Mouse (Mus musculus) cerebellum, adult 9-10 months (tissue): Measurements from ENCODE around the gene Wap.
"Not testable (repeated sequence)": the region's sequence is repeated elsewhere in the genome, so short reads cannot be mapped to it uniquely, and the experiment has no call there.

Experiments
- DNase-seq: peaks from one replicate; pipeline ENCODE4 v3.0.0; 2022

The Wap gene

GRCm38 (mm10) chr11:6638537-6638936, at the start of gene Wap:
TSS of gene Wap (minus strand) at chr11:6638637.
- DNase-seq = no peak

- no peak for DNase-seq
Observed at GRCm38 (mm10) chr11:6684741-6685140, 46.3 kb upstream of the Wap start.

GRCm38 (mm10) chr11:6680397-6680818, 42.0 kb upstream of the Wap start:
- DNase-seq = no peak

- DNase-seq = no peak
Observed at GRCm38 (mm10) chr11:6679694-6680396, 41.4 kb upstream of the Wap start.

- DNase-seq = peak; percentile 31
Observed at GRCm38 (mm10) chr11:6677530-6677929, 39.1 kb upstream of the Wap start.

GRCm38 (mm10) chr11:6676641-6677040, 38.2 kb upstream of the Wap start:
- no peak for DNase-seq

GRCm38 (mm10) chr11:6675402-6675801, 37.0 kb upstream of the Wap start:
- DNase-seq = no peak

- no peak for DNase-seq
Observed at GRCm38 (mm10) chr11:6674701-6675100, 36.3 kb upstream of the Wap start.

GRCm38 (mm10) chr11:6670826-6671225, 32.4 kb upstream of the Wap start:
- no peak for DNase-seq

GRCm38 (mm10) chr11:6670044-6670443, 31.6 kb upstream of the Wap start:
- no peak for DNase-seq

GRCm38 (mm10) chr11:6669041-6669440, 30.6 kb upstream of the Wap start:
- DNase-seq = no peak

- DNase-seq = no peak
Observed at GRCm38 (mm10) chr11:6666634-6667033, 28.2 kb upstream of the Wap start.

- no peak for DNase-seq
Observed at GRCm38 (mm10) chr11:6661206-6661605, 22.8 kb upstream of the Wap start.

GRCm38 (mm10) chr11:6658271-6658670, 19.8 kb upstream of the Wap start, which contains the start of gene Ramp3:
TSS of gene Ramp3 (plus strand) at chr11:6658521.
- peak; percentile 57 for DNase-seq

GRCm38 (mm10) chr11:6654903-6655302, 16.5 kb upstream of the Wap start:
- peak; percentile 94 for DNase-seq

- not testable (repeated sequence) for DNase-seq
Observed at GRCm38 (mm10) chr11:6652978-6653377, 14.5 kb upstream of the Wap start.

GRCm38 (mm10) chr11:6650519-6650918, 12.1 kb upstream of the Wap start:
- no peak for DNase-seq

GRCm38 (mm10) chr11:6647831-6648724, 9.6 kb upstream of the Wap start:
- no peak for DNase-seq

- no peak for DNase-seq
Observed at GRCm38 (mm10) chr11:6644566-6644965, 6.1 kb upstream of the Wap start.

GRCm38 (mm10) chr11:6639072-6639471, 635 bp upstream of the Wap start:
- no peak for DNase-seq

GRCm38 (mm10) chr11:6636150-6636549, 2.3 kb downstream of the Wap start:
- DNase-seq = no peak

GRCm38 (mm10) chr11:6629655-6630054, 8.8 kb downstream of the Wap start:
- DNase-seq = peak; percentile 49

GRCm38 (mm10) chr11:6628568-6628967, 9.9 kb downstream of the Wap start:
- DNase-seq = peak; percentile 54

- DNase-seq = no peak
Observed at GRCm38 (mm10) chr11:6627731-6628130, 10.7 kb downstream of the Wap start.
